Mouse (Mus musculus) adipose tissue, adult 10 weeks (tissue): ENCODE data around the gene Pcdh18. TPM values are rescaled to one million over a fixed set of nuclear protein-coding genes. Genes with fewer than 3 reads are reported as not detected.

Experiments
- polyA plus RNA-seq: library from polyadenylated mRNA; stranded (reverse); fragments of 350-450 nt; fragmentation: Illumina TruSeq; extraction: RNeasy Lipid Tissue Mini Kit (QIAGEN cat#74804); gene quantifications from one replicate; pipeline ENCODE4 v1.2.3, GENCODE M21; 2014; ENCODE audit warnings: low read depth, low replicate concordance

Gene Pcdh18
- 1.7 TPM for polyA plus RNA-seq

DNA sequence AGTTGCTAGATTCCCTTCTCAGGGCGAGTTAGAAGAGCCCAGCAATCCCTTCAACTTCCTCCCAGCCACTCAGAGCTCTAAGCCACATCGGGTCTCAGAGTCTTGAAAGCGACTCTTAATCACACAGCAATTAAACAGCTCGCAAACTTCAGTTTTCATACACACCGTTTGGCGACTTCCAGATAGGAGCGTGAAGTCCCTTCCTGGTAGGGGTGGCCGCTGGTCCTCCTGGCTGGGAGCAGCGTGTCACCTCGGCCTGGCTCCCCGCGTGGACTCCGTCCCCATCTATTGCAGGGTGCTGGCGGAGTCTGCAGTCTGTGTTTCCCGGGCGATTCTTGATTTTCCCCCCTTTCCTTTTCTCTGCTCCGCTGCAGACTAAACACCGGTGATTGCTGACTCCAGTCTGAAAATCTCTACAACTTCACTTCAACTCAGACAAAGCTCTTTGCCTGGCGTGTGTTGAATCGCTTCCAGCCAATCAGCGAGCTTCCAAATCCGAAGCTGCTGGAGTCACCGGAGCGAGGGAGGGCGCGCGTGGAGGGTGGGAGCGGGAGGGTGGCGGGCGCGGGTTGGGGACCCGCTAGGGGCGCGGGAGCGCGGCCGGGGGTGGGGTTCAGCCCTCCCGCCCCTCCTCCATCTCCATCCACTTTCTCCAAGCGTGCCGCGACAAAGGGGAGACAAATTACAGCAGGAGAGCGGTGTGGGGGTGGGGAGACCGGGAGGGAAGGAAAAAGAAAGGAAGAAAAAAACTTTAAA, at the start of gene Pcdh18:
Pcdh18 (minus strand) TSS at position 456 of the 756 bp plus-strand sequence.

